In genomic region chr6:142773566-142773965, GRCm38 (mm10) we compare ENCODE assay signal across 1 mouse cellular context.
TF ChIP-seq lines count a peak whose summit lies in the region.

No protein-coding gene starts in this region.

TF ChIP-seq in CH12.LX, 34 proteins besides CTCF, POLR2A, EP300 and RAD21:
- no peak for TF ChIP-seq CHD1 (IDR thresholded peaks at IDR 0.05; ENCODE audit: low read depth, low read length)
TF ChIP-seq in CH12.LX: peak in this region for 0.
